Mouse (Mus musculus) fibroblast of lung, adult 2 months (primary cell): Measurements from ENCODE around the gene Kif1c.

Source experiments
- DNase-seq: peaks from one replicate; pipeline ENCODE4 v3.0.0-alpha.2; 2011; ENCODE audit warnings: low read depth

The Kif1c gene

DNA sequence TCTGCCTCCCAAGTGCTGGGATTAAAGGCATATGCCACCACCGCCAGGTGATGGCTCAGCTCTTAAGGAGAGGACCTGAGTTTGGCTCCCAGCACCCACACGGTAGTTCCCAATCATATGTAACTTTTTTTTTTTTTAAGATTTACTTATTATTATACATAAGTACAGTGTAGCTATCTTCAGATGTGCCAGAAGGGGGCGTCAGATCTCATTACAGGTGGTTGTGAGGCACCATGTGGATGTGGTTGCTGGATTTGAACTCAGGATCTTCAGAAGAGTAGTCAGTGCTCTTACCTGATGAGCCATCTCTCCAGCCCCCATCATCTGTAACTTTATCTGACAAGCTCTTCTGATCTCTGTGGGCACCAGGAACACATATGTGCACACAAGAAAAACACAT, 3.0 kb upstream of the Kif1c start:
- no peak for DNase-seq

DNA sequence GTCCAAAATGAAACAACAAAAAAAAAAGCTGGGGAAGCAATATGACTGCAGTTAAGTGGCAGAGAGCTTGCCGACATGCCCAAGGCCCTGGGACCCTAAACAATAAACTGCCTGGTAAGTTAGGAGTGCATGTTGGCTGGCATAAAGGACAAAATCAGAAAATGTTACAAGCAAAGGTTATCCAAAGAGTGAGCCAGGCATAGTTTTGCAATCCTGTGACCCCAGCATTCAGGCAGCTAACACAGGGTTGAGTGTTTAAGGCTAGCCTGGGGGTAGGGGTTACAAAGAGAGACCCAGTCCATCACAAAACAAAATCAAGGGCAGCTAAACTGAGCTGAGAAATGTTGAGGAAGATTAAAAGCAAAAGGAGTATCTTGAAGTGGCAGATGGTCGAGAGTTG, 1.3 kb upstream of the Kif1c start:
- DNase-seq, result no peak

DNA sequence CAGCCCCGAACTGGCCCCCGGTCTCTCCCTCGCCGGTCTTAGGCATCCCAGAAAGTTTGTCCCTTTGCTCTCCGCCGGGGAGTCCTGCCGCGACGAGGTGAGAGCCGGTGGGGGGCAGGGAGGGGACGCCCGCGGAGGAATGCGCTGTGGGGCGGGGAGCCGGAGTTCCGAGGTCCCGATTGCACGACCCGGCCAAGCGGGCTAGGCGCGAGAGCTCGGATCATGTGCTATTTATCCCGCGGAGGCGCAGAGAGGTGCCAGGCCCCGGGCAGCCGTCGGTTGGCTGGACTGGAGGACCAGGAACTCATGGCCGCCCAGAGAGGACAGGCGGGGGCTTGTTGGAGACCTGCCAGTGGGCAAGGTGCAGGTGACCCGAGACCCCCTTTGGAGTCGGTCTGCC, 265 bp downstream of the Kif1c start:
- DNase-seq, result no peak

DNA sequence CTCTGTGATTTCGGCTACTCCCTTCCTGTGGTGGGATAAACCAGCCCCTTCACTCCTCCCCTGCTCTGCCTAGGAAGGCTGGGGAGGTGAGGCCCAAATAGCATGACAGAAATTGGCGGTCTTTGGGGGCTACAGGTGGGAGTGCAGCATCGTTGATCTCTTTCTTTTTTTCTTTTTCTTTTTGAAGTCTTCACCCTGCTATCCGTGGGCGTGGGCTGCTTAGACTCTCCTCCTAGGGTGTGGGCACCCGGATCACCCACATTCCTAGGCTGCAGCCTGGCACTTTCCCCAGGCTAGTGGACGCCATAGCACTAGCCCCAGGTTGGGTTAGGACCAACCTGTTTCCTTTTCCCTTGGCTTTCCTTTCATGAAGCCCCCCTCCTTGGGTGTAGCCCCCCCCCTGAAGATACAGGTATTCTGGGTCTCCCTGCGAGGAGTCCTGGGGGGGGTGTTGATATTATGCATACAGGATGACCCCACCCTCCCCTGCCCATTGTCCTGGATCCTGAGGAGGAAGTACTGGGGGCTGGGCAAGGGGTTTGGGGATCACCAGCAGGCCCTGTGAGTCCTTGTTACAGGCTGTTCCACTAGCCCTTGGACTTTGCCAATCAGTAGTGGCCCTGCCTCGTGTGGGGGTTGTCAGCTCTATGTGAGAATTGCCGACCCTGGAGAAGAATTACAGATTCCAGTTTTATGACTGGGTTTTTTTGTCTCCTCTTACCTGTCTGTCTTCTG, 1.0 kb downstream of the Kif1c start:
- DNase-seq, result no peak

DNA sequence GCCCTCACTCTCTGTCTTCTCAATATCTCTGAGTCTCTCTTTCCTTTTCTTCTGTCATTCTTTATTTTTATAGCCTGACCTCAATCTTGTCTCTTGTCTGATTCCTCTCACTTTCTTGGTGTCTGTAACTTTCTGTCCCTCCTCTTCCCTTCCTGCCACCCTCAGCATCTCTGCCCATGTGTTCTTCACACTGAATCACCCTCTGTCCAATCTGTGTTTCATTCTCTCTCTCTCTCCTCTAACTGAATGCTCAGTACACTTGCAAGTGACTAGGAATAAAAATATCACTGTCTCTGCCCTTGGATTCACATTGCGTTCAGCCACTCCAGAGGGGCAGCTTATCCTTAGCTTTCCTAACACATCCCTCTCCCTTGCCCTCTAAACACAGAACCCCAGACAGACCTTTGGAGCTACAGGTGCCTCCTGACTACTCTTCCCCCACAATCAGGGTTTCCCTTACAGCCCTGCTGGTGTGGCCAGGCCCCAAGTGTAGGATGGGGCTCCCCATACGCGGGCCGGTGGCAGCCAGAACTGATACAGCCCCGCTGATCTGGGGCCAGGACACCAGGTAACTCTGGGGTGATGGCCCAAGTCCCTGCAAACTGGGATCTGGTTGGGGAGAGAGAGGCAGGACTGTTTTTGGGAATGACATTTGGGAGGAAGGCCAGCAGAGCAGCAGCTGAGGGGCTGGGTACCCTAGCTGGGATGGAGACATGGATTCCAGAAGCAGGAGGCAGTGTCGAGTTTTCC, 1.8 kb downstream of the Kif1c start:
- DNase-seq, result no peak

DNA sequence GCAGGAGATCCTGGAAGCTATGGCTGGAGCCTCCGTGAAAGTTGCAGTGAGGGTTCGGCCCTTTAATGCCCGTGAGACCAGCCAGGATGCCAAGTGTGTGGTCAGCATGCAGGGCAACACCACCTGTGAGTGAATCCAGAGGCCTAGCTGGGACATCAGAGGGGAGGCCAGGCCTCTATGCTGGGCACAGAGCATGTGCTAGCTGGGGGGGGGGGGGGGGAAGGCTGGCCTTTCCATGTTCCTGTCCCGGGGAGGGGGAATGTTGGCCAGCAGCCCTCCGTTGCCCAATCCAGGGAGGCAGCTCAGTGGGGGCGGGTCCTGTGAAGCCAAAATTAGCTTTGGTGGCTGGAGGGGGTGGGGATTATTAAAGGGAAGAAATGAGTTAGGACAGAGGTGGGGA, 2.4 kb downstream of the Kif1c start:
- DNase-seq, result no peak

DNA sequence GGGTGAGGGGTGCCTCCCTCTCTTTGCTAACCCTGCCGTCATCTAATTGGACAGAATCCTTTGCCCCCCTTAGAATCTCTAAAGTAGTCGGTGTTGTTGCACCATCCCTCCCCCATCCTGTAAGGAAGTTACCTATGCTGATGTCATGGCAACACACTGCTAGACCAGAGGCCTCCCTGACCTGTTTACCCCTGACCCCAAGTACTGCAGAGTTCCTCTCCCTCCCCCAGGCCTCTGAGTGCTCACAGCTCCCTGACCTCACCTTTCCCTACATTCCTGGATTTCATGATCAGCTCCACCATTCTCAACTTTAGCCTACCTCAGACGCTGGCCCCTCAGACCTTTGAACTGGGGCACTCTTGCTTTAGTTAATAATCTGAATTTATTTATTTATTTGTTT, 5.8 kb downstream of the Kif1c start:
- no peak for DNase-seq

DNA sequence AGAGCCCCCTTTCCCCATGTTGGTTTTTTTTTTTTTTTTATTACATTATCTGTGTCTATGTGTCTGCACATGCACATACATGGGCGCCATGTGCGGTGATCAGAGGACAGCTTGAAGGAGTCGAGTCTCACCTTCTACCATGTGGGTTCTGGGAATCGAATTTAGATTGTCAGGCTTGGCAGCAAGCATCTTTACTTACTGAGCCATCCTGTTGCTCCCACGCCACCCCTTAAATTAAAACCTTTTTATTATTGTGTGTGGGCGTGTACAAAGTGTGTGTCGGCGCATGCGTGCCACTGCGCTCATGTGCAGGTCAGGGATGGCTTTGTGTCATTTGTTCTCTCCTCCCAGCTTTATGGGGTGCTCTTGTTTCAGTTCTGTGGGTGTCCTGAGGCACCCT, 10.7 kb downstream of the Kif1c start:
- no peak for DNase-seq

DNA sequence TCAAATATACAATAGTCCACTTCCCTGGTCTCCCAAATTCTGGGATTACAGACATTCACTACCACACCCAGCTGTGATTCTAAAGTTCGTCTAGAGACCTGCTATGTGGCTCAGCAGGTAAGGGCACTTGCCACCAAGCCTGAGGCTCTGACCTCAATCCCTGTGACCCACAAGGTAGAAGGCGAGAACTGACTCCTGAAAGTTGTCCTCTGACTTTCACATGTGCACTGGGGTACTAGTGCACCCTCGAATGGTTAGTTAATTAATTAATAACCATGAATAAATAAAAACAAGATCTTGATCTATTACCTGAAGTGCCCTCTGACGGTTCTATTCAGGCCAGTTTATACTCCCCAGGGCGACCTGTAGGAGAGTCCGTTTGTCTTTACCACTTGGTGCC, 12.9 kb downstream of the Kif1c start:
- DNase-seq, result no peak

DNA sequence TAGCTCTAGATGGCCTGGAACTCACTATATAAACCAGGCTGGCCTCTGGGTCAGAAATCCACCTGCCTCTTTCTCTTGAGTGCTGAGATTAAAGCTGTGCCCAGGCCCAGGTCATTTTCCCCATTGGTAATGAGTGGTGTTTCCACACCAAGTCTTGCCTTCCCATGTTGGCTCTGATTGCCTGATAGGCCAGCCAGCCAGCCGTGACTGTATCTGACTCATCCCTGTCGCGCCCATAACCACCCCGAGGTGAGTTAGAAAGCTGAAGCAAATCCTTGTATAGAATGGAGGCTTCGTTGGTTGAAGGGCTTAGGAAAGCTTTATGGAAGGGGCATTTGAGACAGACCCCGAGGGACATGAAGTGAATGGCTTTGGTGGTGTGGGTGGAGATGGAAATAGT, 15.5 kb downstream of the Kif1c start:
- peak; percentile 24 for DNase-seq

DNA sequence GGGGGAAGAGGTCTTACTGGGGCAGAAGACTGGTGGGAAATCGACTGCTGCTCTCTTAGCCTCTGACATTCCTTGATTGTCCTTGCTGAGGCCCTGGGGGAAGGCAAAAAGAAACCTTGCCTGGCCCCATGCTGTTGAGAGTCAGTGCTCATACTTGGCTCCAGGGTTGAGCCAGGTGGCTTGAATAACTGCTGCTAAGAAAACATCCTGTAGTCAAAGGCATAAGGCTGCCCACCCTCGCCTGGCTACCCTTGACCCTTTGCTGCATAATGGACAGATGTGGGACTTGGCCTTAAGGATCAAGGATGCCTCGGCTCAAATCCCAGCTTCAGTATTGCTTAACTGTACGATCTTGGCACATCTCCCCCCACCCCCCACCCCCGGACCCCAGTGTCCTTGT, 18.1 kb downstream of the Kif1c start:
- DNase-seq, result no peak

DNA sequence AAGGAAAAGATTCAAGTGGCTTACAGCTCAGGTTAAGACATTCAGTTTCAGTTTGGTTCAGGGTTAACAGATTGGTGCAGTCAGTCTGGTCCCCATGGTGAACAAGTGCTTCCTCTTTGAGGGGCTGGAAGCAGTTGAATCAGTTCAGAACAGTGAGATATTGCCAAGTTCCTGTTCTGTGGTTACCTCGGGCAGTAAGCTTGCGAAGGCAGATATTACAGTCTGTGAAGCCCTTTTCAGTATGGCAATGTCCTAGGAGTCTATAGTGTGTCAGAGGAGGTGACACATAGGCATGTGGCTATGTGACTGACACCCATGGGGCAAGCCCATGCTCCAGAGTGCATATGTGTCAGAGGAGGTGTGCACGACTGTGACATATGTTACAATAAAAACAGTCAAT, 20.2 kb downstream of the Kif1c start:
- no peak for DNase-seq

DNA sequence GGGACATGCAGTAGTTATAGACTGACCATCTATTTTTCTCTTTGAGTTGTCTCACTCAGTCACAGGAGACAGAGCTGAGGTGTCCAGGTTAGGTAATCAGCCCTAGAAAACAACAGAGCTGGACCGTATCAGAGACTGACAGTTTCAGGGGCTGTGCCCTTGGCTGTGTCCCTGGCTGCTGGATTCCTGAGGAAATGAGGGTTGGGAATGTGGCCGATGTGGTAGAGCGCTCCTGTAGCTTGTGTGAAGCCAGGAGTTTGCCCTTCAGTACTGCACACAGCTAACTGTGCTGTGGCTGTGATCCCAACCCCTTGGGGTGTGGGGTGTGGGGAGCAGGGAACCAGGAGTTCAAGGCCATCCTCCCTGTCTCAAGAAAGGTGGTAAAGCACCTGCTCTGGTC, 20.7 kb downstream of the Kif1c start:
- no peak for DNase-seq

DNA sequence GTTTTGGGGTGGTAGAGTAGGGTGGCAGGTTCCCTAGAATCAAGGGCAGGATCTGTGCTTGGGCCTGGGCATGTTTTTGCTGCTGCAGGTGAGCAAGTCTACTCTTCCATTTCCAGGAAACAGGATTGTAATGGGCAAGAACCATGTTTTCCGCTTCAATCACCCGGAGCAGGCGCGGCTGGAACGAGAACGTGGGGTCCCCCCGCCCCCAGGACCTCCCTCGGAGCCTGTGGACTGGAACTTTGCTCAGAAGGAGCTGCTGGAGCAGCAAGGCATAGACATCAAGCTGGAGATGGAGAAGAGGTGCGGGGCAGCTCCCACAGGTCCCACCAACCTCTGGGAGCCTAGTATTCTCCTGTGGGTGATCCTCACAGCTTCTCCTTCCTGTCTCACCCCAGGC, 24.4 kb downstream of the Kif1c start:
- DNase-seq, result no peak

DNA sequence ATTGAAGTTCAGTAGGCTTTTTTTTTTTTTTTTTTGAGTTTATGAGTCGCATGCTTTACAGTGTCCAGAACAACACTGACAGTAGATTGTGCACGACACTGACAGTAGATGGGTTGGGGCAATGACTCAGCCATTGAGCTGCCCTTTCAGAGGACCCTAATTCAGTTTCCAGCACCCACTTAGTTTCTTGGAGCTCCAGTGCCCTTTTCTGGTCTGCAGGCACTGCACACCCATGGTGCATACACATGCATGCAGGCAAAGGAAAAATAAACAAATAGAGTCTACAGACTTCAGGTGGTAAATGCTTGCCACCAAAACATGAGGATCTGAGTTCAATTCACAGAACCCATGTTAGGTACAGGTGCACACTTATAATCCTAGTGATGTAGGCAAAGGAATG, 26.2 kb downstream of the Kif1c start:
- DNase-seq, result no peak

DNA sequence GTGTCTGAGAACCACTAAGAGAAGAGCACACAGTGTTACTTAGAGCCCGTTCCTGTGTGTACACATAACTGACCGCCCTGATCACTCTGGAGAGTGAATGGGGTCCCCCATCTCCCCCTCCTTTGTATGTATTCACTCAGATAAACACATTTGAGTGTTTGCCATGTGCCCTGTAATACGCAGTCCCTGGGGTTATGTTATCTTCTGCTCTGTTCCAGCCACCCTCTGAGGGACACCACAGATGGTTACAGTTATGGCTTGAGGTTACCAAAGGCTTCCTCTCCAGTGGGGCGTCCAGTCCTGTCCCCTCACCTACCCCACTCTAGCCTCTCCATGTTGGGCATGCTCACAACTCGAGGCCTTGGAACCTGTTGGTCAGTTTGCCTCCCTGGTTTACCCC, 27.0 kb downstream of the Kif1c start:
- no peak for DNase-seq

DNA sequence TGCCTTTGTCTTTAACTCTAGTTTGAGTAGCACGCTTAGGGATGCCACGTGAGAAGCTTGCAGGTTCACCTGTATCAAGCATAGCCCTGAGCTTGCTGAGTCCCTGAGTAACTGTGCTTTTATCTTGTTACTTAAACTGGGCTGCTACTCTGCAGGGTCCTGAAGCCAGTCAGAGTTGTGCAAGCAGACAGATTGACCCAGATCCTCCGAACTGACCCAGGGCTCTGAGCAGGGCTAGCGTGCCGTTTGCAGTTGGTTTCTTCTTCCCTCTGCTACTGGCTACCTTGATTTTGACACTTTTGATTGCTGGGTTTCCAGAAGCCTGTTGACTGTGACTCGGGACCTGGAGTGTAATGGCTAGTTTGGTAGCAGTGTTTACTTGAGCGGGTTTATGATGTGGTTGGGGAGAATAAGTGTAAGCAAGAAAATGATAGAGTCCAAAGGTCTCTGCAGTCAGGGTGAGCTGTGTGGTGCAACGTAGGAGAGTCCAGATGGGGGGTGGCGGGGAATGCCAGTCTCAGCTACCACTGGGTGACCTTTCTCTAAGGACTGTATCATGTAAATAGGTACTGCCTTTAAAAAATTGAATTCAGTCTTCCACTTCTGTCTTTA, 30.2 kb downstream of the Kif1c start:
- DNase-seq, result no peak

DNA sequence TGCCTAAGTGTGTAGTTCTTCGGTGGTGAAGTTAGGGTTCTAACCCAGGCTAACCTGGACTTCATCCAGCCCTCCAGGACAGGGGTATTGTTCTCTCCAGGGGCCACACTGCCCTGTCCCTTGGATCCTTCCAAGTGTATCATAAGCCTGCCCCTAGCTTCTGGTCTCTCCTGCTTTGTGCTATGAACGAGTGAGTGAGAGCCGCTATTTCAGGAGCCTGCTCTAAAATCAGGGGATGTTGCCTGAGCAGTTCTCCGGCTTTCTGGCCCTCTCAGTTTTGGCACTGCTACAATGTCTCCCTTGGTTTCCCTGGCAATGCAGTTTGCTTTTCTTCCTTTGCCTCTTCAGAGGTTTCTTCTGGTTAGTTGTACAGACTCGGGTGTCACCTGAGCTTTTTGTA, 30.8 kb downstream of the Kif1c start:
- DNase-seq, result no peak

DNA sequence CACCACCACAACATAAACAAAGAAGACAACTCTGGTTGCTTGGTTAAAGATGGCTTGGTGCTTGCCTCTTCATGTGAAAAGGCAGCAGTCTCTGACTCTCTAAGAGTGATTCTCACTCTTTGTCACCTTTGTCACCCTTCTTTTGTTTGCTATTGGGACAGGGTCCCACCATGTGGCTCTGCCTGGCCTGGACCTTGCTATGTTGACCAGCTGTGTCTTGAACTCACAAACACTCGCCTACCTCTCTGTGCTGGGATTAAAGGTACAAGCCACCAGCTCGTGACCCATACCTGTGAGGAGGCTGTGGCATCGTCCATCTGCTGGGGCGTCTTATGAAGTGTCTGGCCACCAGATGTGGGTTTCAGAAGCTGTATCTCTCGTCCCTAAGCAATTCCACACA, 32.9 kb downstream of the Kif1c start:
- no peak for DNase-seq

DNA sequence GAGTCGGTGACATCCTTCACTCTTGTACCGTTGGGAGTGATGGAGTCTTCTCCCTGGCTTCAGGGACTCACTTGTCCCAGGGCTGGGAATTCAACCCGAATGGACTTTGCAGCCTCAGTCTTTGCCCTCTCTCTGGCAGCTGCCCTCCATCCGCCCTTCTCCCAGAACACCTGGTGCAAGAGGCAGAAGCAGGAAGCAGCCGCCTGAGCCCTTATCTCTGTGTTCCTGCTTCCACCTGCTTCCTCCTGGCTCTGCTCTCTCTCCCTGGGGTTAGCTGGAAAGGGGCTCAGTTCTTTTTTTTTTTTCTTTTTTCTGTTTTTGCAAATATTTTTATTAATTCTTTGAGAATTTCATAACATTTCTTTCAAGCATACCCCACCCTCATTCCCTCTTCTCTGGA, 37.4 kb downstream of the Kif1c start:
- DNase-seq, result no peak

DNA sequence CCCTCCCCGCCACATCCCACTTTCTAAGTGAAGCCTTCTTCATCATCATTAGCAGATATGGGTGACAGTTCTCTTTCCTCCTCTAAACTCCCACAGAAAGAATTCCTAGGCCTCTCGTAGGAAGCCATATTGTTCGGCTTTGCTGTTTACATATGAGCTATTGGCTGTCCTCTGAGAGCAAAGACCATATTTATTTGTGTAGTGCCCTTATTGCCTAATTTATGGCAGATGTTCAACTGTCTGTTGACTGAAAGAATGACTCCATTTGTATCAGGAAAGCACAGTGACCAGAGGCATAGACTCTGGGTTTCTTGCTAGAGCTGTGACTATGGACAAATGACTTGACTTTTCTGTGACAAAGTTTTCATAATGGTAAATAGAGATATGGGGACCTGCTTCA, 41.3 kb downstream of the Kif1c start:
- no peak for DNase-seq

DNA sequence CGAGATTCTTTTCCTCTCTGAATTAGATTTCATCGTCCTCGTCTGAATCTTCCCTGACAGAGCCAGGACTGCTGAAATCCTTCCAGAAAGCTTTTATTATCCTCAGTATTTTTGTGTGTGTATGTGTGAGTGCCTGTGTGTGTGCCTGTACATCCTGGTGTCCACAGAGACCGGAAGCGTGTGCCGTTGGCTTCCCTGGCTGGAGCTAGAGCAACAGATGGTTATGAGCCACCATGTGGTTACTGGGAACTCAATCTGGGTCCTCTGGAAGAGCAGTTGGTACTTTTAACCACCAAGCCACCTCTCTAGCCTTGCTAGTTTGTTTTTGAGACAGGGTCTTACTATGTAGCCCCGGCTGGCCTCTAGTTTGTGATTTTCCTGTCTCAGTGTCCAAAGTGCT, 41.8 kb downstream of the Kif1c start:
- DNase-seq, result no peak

DNA sequence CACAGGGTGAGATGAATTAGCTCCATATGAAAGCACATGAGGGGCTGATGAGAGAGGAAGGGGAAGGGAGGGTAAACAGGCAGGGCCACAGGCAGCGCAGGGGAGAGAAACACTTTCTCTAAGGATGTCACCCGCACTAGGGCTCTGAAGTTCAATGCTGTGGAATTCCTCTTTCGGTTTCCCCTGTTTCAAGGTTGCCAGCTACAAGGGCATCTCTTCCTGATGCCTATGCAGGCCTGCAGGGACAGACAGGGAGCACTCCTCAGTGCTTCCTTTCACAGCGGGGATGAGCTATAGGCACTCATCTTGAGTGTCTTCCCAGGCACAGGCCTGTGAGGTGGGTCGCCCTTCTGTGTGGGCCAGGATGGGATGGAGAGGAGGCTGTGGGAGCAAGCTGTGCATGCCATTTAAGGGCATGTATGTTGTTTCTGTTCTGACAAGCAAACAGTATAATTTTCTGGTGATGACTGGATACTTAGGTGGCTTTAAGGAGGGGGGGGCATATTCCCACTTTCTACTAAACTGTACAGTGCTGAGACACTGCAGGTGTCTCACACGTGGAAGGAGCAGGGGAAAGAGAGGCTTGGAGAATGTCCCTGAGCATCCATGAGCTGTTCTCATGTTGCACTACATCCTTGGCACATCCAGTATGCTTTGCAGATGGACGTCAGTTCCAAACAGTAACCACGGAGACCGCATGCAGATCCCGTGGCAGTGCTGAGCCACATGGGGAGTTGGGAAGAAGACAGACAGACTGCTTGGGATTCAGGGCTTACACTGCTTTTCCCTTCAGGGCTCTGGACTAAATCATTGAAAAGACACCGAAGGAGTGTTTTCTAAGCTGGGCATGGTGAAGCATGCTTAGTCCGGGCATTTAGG, 42.5 kb downstream of the Kif1c start:
- DNase-seq, result no peak
